Mouse (Mus musculus) forebrain, postnatal 0 days (tissue): ENCODE data around the gene Pcgf3. TPM values are rescaled to one million over a fixed set of nuclear protein-coding genes. Genes with fewer than 3 reads are reported as not detected.

ENCODE experiments used
- ATAC-seq: fragments of 200-750 bp; cut with Nextera tagmentation; 2 replicates; pipeline ENCODE4 v1.8.0; 2017; ENCODE audit warnings: mild to moderate bottlenecking, moderate library complexity
- DNase-seq: peaks from one replicate; pipeline ENCODE4 v3.0.0-alpha.2; 2015
- H3K27ac ChIP-seq: fragments of 300-500 bp; sonication (generic); 2 replicates; pipeline ENCODE4 v1.5.1; 2014; ENCODE audit warnings: low read depth, mild to moderate bottlenecking, antibody characterized with exemption, low read length, moderate library complexity, mixed read lengths
- H3K27me3 ChIP-seq: fragments of 300-500 bp; sonication (generic); 2 replicates; pipeline ENCODE4 v1.6.1; 2014; ENCODE audit warnings: mild to moderate bottlenecking, low read length, mixed read lengths; ENCODE audit not compliant: insufficient read depth
- H3K36me3 ChIP-seq: fragments of 300-500 bp; sonication (generic); 2 replicates; pipeline ENCODE4 v1.6.1; 2014; ENCODE audit warnings: mild to moderate bottlenecking, moderate library complexity; ENCODE audit not compliant: insufficient read depth
- H3K4me1 ChIP-seq: fragments of 300-500 bp; sonication (generic); 2 replicates; pipeline ENCODE4 v1.6.1; 2014; ENCODE audit warnings: antibody characterized with exemption; ENCODE audit not compliant: insufficient read depth
- H3K4me2 ChIP-seq: fragments of 300-500 bp; sonication (generic); 2 replicates; pipeline ENCODE4 v1.6.1; 2014; ENCODE audit warnings: low read depth, mild to moderate bottlenecking, moderate library complexity
- H3K4me3 ChIP-seq: fragments of 300-500 bp; sonication (generic); 2 replicates; pipeline ENCODE4 v1.5.1; 2014; ENCODE audit warnings: low read depth, low read length, mixed read lengths
- H3K9ac ChIP-seq: fragments of 300-500 bp; sonication (generic); 2 replicates; pipeline ENCODE4 v1.6.1; 2014; ENCODE audit warnings: mild to moderate bottlenecking
- H3K9me3 ChIP-seq: fragments of 300-500 bp; sonication (generic); 2 replicates; pipeline ENCODE4 v1.6.1; 2016; ENCODE audit warnings: low read length
- CTCF ChIP-seq: sonication (generic); IDR thresholded peaks from 2 replicates; pipeline ENCODE4 v1.5.1; 2016; ENCODE audit warnings: antibody characterized with exemption, control low read depth, low read depth
- WGBS: fragments of 180-500 bp; shearing (Covaris S2); extraction: QIAGEN DNeasy Blood & Tissue Kit; methylation state at CpG from one replicate; pipeline ENCODE4 v1.1.7; 2014; 5-methylcytosine and 5-hydroxymethylcytosine counted together
- polyA plus RNA-seq: library from polyadenylated mRNA; unstranded; fragments of >200 nt; fragmentation: Nextera tagmentation; extraction: Ambion mirVana; gene quantifications from 2 replicates; pipeline ENCODE4 v1.2.1, GENCODE M21; 2015
- total RNA-seq: library from RNA; depleted of rRNA; stranded (reverse); fragments of >200 nt; gene quantifications from 2 replicates; pipeline ENCODE4 v1.2.3, GENCODE M21; 2014

Pcgf3 gene
- total and polyA plus RNA-seq, 2 experiments from 2014 or later: 18.2 to 42.7 TPM

DNA sequence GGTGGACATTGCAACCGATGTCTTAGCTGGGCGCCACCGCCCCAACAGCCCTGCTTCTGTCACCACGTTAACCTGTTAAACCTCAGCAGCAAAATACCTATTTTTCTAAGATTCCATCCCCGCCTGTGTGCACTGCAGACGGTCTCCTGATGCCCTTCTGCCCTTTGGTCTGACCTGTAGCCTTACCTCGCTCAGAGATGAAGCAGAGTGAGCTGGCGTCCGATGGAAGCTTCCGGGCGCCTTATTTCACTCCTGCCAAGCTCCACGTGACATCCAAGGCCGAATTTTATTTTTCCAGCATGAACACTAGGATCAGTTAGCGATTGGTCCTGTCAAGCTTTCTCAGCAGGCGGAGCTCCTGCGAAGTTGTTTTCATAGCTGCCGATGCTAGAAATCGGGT is 41.3 kb downstream of the Pcgf3 start:
- WGBS: 92% methylated on average over 18 of the region's 18 CpGs
- H3K9me3 ChIP-seq: no peaks in the 10 kb centered on the region
- peaks cover 70% of the 10 kb centered on the region for H3K36me3 ChIP-seq
- H3K27ac ChIP-seq: no peak overlapping the region
- H3K4me1 ChIP-seq: no peaks in the 10 kb centered on the region
- no peak overlapping the region for H3K4me3 ChIP-seq
- no peak overlapping the region for H3K4me2 ChIP-seq
- no peak for TF ChIP-seq CTCF
- no peaks in the 10 kb centered on the region for H3K27me3 ChIP-seq
- no peak overlapping the region for H3K9ac ChIP-seq
- DNase-seq (no peak), ATAC-seq (no peak)

DNA sequence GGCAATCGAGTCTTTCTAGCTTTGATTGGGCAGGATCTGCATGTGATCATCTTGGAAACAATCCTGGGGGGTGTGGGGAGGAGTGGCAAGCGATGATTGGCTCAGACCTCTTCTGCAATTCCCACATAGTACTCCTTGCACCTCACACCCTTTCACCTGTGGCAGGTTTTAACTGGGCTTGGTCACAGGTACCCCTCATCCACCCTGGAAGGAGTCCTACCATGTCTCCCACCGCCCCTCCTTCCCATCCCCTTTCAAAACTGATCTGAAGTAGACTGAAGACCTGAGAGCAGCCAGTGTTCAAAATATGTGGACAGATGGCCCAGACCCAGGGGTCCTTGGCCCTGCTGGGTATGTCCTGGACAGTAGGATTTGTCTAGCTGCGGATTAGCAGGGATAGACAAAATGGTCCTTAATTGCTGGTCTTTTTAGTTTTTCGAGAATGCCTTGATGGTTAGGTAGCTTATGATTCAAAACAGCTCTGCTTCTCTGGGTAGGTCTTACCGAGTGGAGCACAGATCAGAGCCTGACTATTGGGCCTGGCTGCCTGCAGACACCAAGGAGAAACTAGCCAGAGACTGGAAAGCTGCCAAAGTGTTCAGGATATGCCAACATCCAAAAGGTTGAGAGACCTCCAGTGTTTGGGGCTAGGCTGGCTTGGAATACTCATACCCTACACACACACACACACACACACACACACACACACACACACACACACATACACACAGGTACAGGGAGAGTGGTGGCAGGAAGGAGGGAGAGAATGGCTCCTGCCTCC is 54.7 kb downstream of the Pcgf3 start:
- H3K4me3 ChIP-seq: no peak overlapping the region
- no peaks in the 10 kb centered on the region for H3K9me3 ChIP-seq
- no peak overlapping the region for H3K27ac ChIP-seq
- no peak for ATAC-seq
- peaks cover 17% of the 10 kb centered on the region for H3K36me3 ChIP-seq
- H3K4me2 ChIP-seq: no peak overlapping the region
- no peak for TF ChIP-seq CTCF
- H3K9ac ChIP-seq: no peak overlapping the region
- WGBS: 66% methylated on average over 6 of the region's 6 CpGs
- DNase-seq: no peak
- H3K4me1 ChIP-seq: no peaks in the 10 kb centered on the region
- no peaks in the 10 kb centered on the region for H3K27me3 ChIP-seq

DNA sequence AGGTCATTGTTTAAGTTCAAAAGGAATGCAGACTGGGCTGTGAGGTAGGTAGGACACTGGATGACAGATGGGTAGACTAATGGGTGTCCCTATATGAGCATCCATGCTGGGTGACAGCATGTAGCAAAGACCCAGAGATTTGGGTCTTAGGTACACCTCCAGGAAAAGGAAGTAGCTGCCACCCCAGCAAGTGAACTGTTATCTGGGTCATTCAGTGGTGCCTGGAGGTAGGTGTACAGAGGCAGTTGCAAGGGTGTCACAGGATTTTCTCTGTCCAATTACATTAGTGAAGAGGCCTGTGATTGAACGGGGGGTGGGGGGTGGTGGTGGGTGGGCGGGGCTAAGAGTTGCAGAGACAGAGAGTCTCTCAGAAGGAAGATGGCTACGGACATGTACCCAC is 55.6 kb downstream of the Pcgf3 start:
- Histone ChIP-seq H3K36me3 (peaks cover 17% of the 10 kb centered on the region), H3K27me3 (no peaks in the 10 kb centered on the region), H3K9me3 (no peaks in the 10 kb centered on the region), H3K4me1 (no peaks in the 10 kb centered on the region), H3K4me2 (no peak overlapping the region), H3K27ac (no peak overlapping the region), H3K4me3 (no peak overlapping the region), H3K9ac (no peak overlapping the region)
- ATAC-seq (no peak), DNase-seq (no peak)
- 90% methylated on average over 3 of the region's 3 CpGs for WGBS
- no peak for TF ChIP-seq CTCF

DNA sequence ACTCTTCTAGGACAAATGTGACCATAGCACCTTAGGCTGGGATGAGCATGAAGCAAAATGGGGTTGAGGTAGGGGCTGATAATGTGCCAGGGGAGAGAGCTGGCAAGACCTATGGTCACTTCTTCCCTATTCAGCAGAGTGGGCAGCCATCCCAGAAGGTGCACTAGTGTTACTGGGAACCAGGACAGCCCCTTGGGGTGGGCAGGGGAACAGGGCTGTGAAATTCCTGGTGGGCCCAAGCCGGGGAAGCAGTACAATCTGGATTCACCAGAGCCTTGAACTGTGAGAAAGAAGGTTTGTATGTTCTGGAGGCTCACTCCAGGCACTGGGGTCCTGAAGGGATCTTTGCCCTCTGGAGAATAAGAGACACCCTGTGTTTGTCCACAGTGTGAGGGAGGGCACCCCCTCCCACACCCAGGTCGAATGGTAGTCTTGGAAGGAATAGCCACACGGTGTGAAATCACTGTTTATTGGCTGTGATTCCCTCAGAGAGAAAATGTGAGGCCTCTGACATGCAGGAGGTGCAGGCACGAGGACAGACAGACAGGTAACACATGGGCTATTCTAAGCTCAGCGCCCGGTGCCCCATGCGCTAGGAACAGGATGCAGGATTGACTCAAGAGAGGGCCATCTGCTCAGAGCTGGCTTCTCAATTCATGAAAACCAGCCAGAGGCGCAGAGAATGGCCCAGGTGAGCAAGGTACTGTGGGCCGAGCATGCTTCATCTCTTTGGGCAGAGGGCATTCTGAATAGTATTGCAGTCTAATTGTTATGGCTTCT is 57.3 kb downstream of the Pcgf3 start:
- no peaks in the 10 kb centered on the region for H3K4me1 ChIP-seq
- H3K27me3 ChIP-seq: no peaks in the 10 kb centered on the region
- H3K9ac ChIP-seq: no peak overlapping the region
- DNase-seq: no peak
- H3K4me2 ChIP-seq: no peak overlapping the region
- no peak for TF ChIP-seq CTCF
- H3K9me3 ChIP-seq: no peaks in the 10 kb centered on the region
- peaks cover 17% of the 10 kb centered on the region for H3K36me3 ChIP-seq
- 78% methylated on average over 9 of the region's 9 CpGs for WGBS
- H3K27ac ChIP-seq: no peak overlapping the region
- no peak for ATAC-seq
- H3K4me3 ChIP-seq: no peak overlapping the region

DNA sequence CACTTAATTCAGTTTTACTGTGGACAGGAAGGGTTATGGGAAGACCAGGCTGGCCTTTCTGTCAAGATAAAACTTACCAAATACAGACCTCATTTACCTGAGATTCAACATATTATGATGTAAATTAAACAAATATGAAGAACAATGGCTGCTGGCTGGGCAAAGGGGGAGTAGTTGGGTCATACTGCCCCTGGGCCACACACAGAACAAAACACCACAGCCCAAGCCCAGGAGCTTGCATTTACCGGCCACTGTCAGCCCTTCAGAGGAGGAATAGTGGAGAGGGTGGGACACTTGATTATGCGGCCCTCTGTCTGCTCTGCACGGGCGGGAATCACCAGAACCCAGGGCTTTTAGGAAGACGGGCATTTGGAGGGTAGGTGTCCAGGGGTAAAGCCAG is 57.9 kb downstream of the Pcgf3 start:
- no peaks in the 10 kb centered on the region for H3K27me3 ChIP-seq
- no peak for ATAC-seq
- DNase-seq: no peak
- no peak overlapping the region for H3K4me3 ChIP-seq
- no peaks in the 10 kb centered on the region for H3K9me3 ChIP-seq
- no peak overlapping the region for H3K4me2 ChIP-seq
- H3K4me1 ChIP-seq: no peaks in the 10 kb centered on the region
- 78% methylated on average over 5 of the region's 5 CpGs for WGBS
- no peak for TF ChIP-seq CTCF
- peaks cover 17% of the 10 kb centered on the region for H3K36me3 ChIP-seq
- no peak overlapping the region for H3K27ac ChIP-seq
- H3K9ac ChIP-seq: no peak overlapping the region

DNA sequence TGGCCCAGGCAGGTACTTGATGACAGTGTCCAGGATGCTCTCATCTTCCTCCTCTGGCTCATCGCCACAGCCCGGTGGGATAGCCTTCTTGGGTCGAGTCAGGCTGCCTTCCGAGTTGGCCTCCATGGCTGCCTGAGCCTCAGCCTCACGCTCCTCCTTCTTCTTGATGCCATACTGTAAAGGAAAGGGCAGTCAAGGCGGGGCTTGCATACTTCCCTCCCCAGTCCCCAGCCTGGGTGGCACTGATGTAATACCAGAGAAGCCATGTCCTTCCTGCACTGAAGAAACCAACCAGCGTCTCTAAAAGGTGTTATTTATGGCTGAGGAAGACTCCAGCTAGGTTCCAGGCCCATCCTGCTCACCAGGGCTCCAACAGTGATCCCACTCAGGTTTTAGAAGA is 59.1 kb downstream of the Pcgf3 start:
- DNase-seq: no peak
- H3K4me2 ChIP-seq: no peak overlapping the region
- H3K4me1 ChIP-seq: no peaks in the 10 kb centered on the region
- no peaks in the 10 kb centered on the region for H3K27me3 ChIP-seq
- H3K9me3 ChIP-seq: no peaks in the 10 kb centered on the region
- WGBS: 81% methylated on average over 7 of the region's 7 CpGs
- H3K9ac ChIP-seq: no peak overlapping the region
- no peak for TF ChIP-seq CTCF
- no peak overlapping the region for H3K4me3 ChIP-seq
- ATAC-seq: no peak
- H3K36me3 ChIP-seq: peaks cover 27% of the 10 kb centered on the region
- no peak overlapping the region for H3K27ac ChIP-seq

DNA sequence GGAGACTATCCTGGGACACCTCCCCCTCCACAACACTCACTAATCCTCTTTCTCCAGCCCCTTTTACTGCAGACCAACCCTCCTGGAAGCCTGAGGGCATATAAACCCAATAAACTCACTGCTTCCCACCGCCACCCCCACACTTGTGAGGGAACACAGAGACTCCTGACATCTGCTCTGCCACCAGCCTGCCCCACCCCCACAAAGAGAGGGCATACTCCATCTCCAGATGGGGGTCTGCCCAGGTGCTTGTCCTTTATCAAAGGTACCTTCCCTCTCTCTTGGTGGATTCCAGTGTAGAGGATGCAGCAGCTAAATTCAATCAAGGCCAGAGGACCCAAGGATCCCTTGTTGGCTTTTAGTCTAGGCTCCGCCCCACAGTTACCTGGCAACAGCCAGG is 60.0 kb downstream of the Pcgf3 start:
- ATAC-seq (no peak), DNase-seq (no peak)
- 64% methylated on average over 2 of the region's 2 CpGs for WGBS

More for the DNA sequence above, 60.0 kb downstream of the Pcgf3 start:
- Histone ChIP-seq H3K36me3 (peaks cover 29% of the 10 kb centered on the region), H3K4me2 (no peak overlapping the region), H3K9ac (no peak overlapping the region), H3K27ac (no peak overlapping the region), H3K27me3 (no peaks in the 10 kb centered on the region), H3K9me3 (no peaks in the 10 kb centered on the region), H3K4me3 (no peak overlapping the region), H3K4me1 (no peaks in the 10 kb centered on the region)
- no peak for TF ChIP-seq CTCF
